In genomic region chr6:83003850-83004249, GRCm38 (mm10) we compare ENCODE assay signal across 21 mouse cellular contexts. TPM values are rescaled to one million over a fixed set of nuclear protein-coding genes. Genes with fewer than 3 reads are reported as not detected.
A peak's percentile ranks its signal among the peaks of the same experiment; 100 is the strongest.
DNase-seq lines count a peak whose midpoint lies in the region; ATAC-seq and TF ChIP-seq lines count a peak whose summit lies in the region.
"Had no signal": no experiment of that assay in that cellular context is flagged by ENCODE, and none has a peak within 500 bp of the region (broad histone marks: within the 10 kb centered on the region; RNA-seq: fewer than 3 reads in every experiment).

No protein-coding gene starts in this region.

- no peak overlapping the region for H3K9ac ChIP-seq in stomach, embryonic 15.5 days
- no peak overlapping the region for H3K9ac ChIP-seq in stomach, postnatal 0 days (ENCODE audit: low read length)
- H3K9ac ChIP-seq in liver, embryonic 15.5 days: 0 out of 2 replicates have a peak overlapping the region, but pooled peaks have one; percentile 4
- H3K9ac ChIP-seq: limb, embryonic 15.5 days; midbrain, embryonic 15.5 days had no signal

- 0 out of 2 replicates have a peak, but pooled peaks have one; percentile 16 for ATAC-seq in stomach, embryonic 15.5 days (ENCODE audit: insufficient read depth, low FRiP score, low read depth)
- no peak for ATAC-seq in stomach, postnatal 0 days (ENCODE audit: low FRiP score, low TSS enrichment)
- ATAC-seq in liver, embryonic 15.5 days (ENCODE audit: insufficient read depth): peak; percentile 66
- ATAC-seq: forebrain, embryonic 14.5 days; hindbrain, postnatal 0 days; intestine, postnatal 0 days; lung, postnatal 0 days; midbrain, embryonic 15.5 days had no signal

- no peak overlapping the region for H3K4me2 ChIP-seq in stomach, embryonic 15.5 days
- no peak overlapping the region for H3K4me2 ChIP-seq in stomach, postnatal 0 days (replicated peaks; ENCODE audit: low read depth)
- peak overlapping the region; percentile 27 for H3K4me2 ChIP-seq in liver, embryonic 15.5 days
- H3K4me2 ChIP-seq: limb, embryonic 15.5 days; midbrain, embryonic 15.5 days had no signal

- no peak for TF ChIP-seq CTCF in stomach, postnatal 0 days (IDR thresholded peaks at IDR 0.05; ENCODE audit: low read depth)

- H3K4me1 ChIP-seq in stomach, embryonic 15.5 days: 0 out of 2 replicates have a peak, but pooled peaks cover 4% of the 10 kb centered on the region
- no peaks in the 10 kb centered on the region for H3K4me1 ChIP-seq in stomach, postnatal 0 days (replicated peaks; ENCODE audit: control insufficient read depth, insufficient read depth)
- peaks cover 76% of the 10 kb centered on the region for H3K4me1 ChIP-seq in erythroblast, embryonic 14.5 days (ENCODE audit: control insufficient read depth)
- H3K4me1 ChIP-seq in liver, embryonic 15.5 days (replicated peaks): peaks cover 40% of the 10 kb centered on the region
- H3K4me1 ChIP-seq: midbrain, embryonic 15.5 days had no signal

- no peak overlapping the region for H3K4me3 ChIP-seq in stomach, embryonic 15.5 days (replicated peaks)
- no peak overlapping the region for H3K4me3 ChIP-seq in stomach, postnatal 0 days (ENCODE audit: low read depth, low read length)
- peak overlapping the region; percentile 44 for H3K4me3 ChIP-seq in erythroblast, embryonic 14.5 days (replicated peaks)
- 0 out of 2 replicates have a peak overlapping the region, but pooled peaks have one; percentile 0 for H3K4me3 ChIP-seq in liver, embryonic 15.5 days (replicated peaks)
- H3K4me3 ChIP-seq: embryonic facial prominence, embryonic 10.5 days; heart, embryonic 10.5 days; hindbrain, embryonic 10.5 days; limb, embryonic 15.5 days; midbrain, embryonic 15.5 days had no signal

- no peaks in the 10 kb centered on the region for H3K27me3 ChIP-seq in stomach, embryonic 15.5 days (replicated peaks)
- no peaks in the 10 kb centered on the region for H3K27me3 ChIP-seq in stomach, postnatal 0 days (ENCODE audit: control insufficient read depth, insufficient read depth, low read length)
- H3K27me3 ChIP-seq in erythroblast, embryonic 14.5 days (ENCODE audit: control insufficient read depth): no peaks in the 10 kb centered on the region
- no peaks in the 10 kb centered on the region for H3K27me3 ChIP-seq in liver, embryonic 15.5 days
- H3K27me3 ChIP-seq: limb, embryonic 15.5 days had no signal

- no peak for TF ChIP-seq EP300 in stomach, postnatal 0 days (optimal IDR thresholded peaks at IDR 0.05)

- no peaks in the 10 kb centered on the region for H3K9me3 ChIP-seq in stomach, embryonic 15.5 days
- H3K9me3 ChIP-seq in stomach, postnatal 0 days (ENCODE audit: control insufficient read depth, low read length): no peaks in the 10 kb centered on the region
- H3K9me3 ChIP-seq in erythroblast, embryonic 14.5 days (ENCODE audit: control insufficient read depth, low read length): peaks cover 3% of the 10 kb centered on the region; the same call in 1 of the 2 replicates
- no peaks in the 10 kb centered on the region for H3K9me3 ChIP-seq in liver, embryonic 15.5 days (replicated peaks)
- H3K9me3 ChIP-seq: embryonic facial prominence, embryonic 10.5 days; heart, embryonic 10.5 days; hindbrain, embryonic 10.5 days; limb, embryonic 15.5 days; midbrain, embryonic 15.5 days had no signal

- H3K36me3 ChIP-seq in stomach, embryonic 15.5 days: no peaks in the 10 kb centered on the region
- no peaks in the 10 kb centered on the region for H3K36me3 ChIP-seq in stomach, postnatal 0 days (ENCODE audit: control insufficient read depth, insufficient read depth, low read length)
- H3K36me3 ChIP-seq in erythroblast, embryonic 14.5 days (ENCODE audit: control insufficient read depth): peaks cover 4% of the 10 kb centered on the region
- no peaks in the 10 kb centered on the region for H3K36me3 ChIP-seq in liver, embryonic 15.5 days (replicated peaks)
- H3K36me3 ChIP-seq: embryonic facial prominence, embryonic 10.5 days; heart, embryonic 10.5 days; hindbrain, embryonic 10.5 days; limb, embryonic 15.5 days; midbrain, embryonic 15.5 days had no signal

- 83% methylated on average over 5 of the region's 5 CpGs for WGBS in stomach, embryonic 15.5 days
- WGBS in stomach, postnatal 0 days: 92% methylated on average over 5 of the region's 5 CpGs
- 52% methylated on average over 5 of the region's 5 CpGs for WGBS in liver, embryonic 15.5 days (ENCODE audit: insufficient replicate concordance)

- H3K27ac ChIP-seq in stomach, embryonic 15.5 days: no peak overlapping the region
- H3K27ac ChIP-seq in stomach, postnatal 0 days (replicated peaks): no peak overlapping the region
- H3K27ac ChIP-seq in liver, embryonic 15.5 days (replicated peaks): peak overlapping the region; percentile 63
- H3K27ac ChIP-seq: embryonic facial prominence, embryonic 10.5 days; hindbrain, embryonic 10.5 days; hindbrain, postnatal 0 days; limb, embryonic 15.5 days; midbrain, embryonic 15.5 days had no signal

- DNase-seq in stomach, postnatal 0 days (ENCODE audit: low spot score): no peak
- no peak for DNase-seq in layer of hippocampus, adult 9-10 months (ENCODE audit: low spot score)
- DNase-seq in left cerebral cortex, adult 8-10 months (ENCODE audit: low spot score in 2 of 2): no peak
- no peak for DNase-seq in cerebellum, adult 18-20 months
- DNase-seq: adrenal gland, adult 8-10 months; B cell, adult 2 months; cerebellum, adult 2 months; gastrocnemius, postnatal 36 days had no signal

RNA-seq across cellular contexts. Expression of gene Dok1, which starts 29.4 kb away (rescaled TPM):
- 11.9 and 14.3 TPM in 2 replicates for polyA plus RNA-seq in stomach, embryonic 15.5 days (2015; fragmentation: Nextera tagmentation; extraction: Ambion mirVana)
- polyA plus RNA-seq in stomach, postnatal 0 days (2015; fragmentation: Nextera tagmentation; extraction: Ambion mirVana): 8.3 TPM in 2 replicates
- polyA plus RNA-seq in erythroblast, embryonic 14.5 days (2012): 27.8 and 28.7 TPM in 2 replicates
- 19.9 and 21.1 TPM in 2 replicates for polyA plus RNA-seq in liver, embryonic 15.5 days (2015; fragmentation: Nextera tagmentation; extraction: Ambion mirVana)
- 1 to 10 TPM; 2.1 to 3.7 (median 2.9) TPM for total RNA-seq in left cerebral cortex, adult 8-10 months (2022)

RNA-seq across cellular contexts. Expression of gene Loxl3, which starts 30.1 kb away (rescaled TPM):
- polyA plus RNA-seq in stomach, embryonic 15.5 days (2015; fragmentation: Nextera tagmentation; extraction: Ambion mirVana): 14.2 and 16.2 TPM in 2 replicates
- polyA plus RNA-seq in stomach, postnatal 0 days (2015; fragmentation: Nextera tagmentation; extraction: Ambion mirVana): 5.5 and 6.1 TPM in 2 replicates
- 0.01 and 0.02 TPM in 2 replicates for polyA plus RNA-seq in erythroblast, embryonic 14.5 days (2012)
- 1.7 and 2.1 TPM in 2 replicates for polyA plus RNA-seq in liver, embryonic 15.5 days (2015; fragmentation: Nextera tagmentation; extraction: Ambion mirVana)
- total RNA-seq in left cerebral cortex, adult 8-10 months (2022): 1 to 10 TPM; 2.0 to 4.3 (median 3.0) TPM

RNA-seq across cellular contexts. Expression of gene Aup1, which starts 50.5 kb away (rescaled TPM):
- polyA plus RNA-seq in stomach, embryonic 15.5 days (2015; fragmentation: Nextera tagmentation; extraction: Ambion mirVana): 211 and 212 TPM in 2 replicates
- polyA plus RNA-seq in stomach, postnatal 0 days (2015; fragmentation: Nextera tagmentation; extraction: Ambion mirVana): 135 and 150 TPM in 2 replicates
- polyA plus RNA-seq in erythroblast, embryonic 14.5 days (2012): 310 and 339 TPM in 2 replicates
- 189 and 201 TPM in 2 replicates for polyA plus RNA-seq in liver, embryonic 15.5 days (2015; fragmentation: Nextera tagmentation; extraction: Ambion mirVana)
- total RNA-seq in left cerebral cortex, adult 8-10 months (2022): 100 to 1,000 TPM in 3 of 4 experiments, 10 to 100 TPM in 1; 98.7 to 123 (median 111) TPM

RNA-seq across cellular contexts. Expression of gene Htra2, which starts 51.2 kb away (rescaled TPM):
- polyA plus RNA-seq in stomach, embryonic 15.5 days (2015; fragmentation: Nextera tagmentation; extraction: Ambion mirVana): 86.6 and 94.1 TPM in 2 replicates
- polyA plus RNA-seq in stomach, postnatal 0 days (2015; fragmentation: Nextera tagmentation; extraction: Ambion mirVana): 31.3 and 35.7 TPM in 2 replicates
- polyA plus RNA-seq in erythroblast, embryonic 14.5 days (2012): 6.2 and 6.6 TPM in 2 replicates
- polyA plus RNA-seq in liver, embryonic 15.5 days (2015; fragmentation: Nextera tagmentation; extraction: Ambion mirVana): 87.9 and 93.6 TPM in 2 replicates
- total RNA-seq in left cerebral cortex, adult 8-10 months (2022): 10 to 100 TPM; 47.7 to 53.7 (median 50.4) TPM

RNA-seq across cellular contexts. Expression of gene Dqx1, which starts 53.8 kb away (rescaled TPM):
- polyA plus RNA-seq in stomach, embryonic 15.5 days (2015; fragmentation: Nextera tagmentation; extraction: Ambion mirVana): 5.4 and 7.1 TPM in 2 replicates
- 5.4 and 5.8 TPM in 2 replicates for polyA plus RNA-seq in stomach, postnatal 0 days (2015; fragmentation: Nextera tagmentation; extraction: Ambion mirVana)
- 0.14 and 0.18 TPM in 2 replicates for polyA plus RNA-seq in erythroblast, embryonic 14.5 days (2012)
- 6.8 and 7.8 TPM in 2 replicates for polyA plus RNA-seq in liver, embryonic 15.5 days (2015; fragmentation: Nextera tagmentation; extraction: Ambion mirVana)
- 1 to 10 TPM in 2 of 4 experiments, under 1 TPM in 2; 0.67 to 1.5 (median 1.1) TPM for total RNA-seq in left cerebral cortex, adult 8-10 months (2022)
- total RNA-seq: common myeloid progenitor, adult 5-6 weeks; hindbrain, postnatal 0 days had no signal

Comparison
In these comparisons a context has a peak if more than half of its experiments do, and no peak if none do; other contexts are left out.
1. H3K4me3 ChIP-seq: peak in erythroblast, embryonic 14.5 days (single experiment) and liver, embryonic 15.5 days (single experiment); none in stomach, embryonic 15.5 days (single experiment) and stomach, postnatal 0 days (single experiment).